Mouse (Mus musculus): ENCODE measurements around the gene Katnal1.

DNA sequence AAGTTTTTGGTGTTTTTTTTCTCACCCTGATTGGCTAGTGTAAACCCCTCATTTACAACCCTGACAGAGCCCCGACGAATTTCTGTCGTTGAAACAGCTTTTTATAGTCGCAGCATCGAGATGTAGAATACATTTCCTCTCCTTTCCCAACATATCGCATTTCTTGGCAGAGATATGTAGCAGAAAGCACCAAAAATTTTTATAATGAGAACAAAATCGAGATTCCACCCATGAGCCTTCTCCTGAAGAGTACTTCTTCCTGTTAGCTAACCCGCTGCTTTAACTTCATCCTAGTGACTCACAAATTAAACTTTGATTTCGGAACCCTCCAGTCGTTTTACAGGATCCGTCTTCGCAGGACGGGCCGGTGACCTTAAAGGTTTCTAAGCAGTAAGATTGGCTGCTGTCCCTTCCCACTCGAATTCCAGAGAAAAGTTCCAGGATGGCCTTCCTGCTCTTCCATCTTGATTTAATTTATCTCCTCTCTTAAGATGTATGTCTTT is 36.0 kb upstream of the Katnal1 start:
- TF ChIP-seq CTCF (IDR thresholded peaks at IDR 0.05; ENCODE audit: borderline replicate concordance, insufficient read depth, low read length) (no peak), POLR2A (IDR thresholded peaks at IDR 0.05; ENCODE audit: low read depth, low read length) (no peak; the same call in 1 of the 2 replicates)
